Mouse (Mus musculus) liver, embryonic 13.5 days (tissue): ENCODE results near the gene Ccn6. TPM values are rescaled to one million over a fixed set of nuclear protein-coding genes. Genes with fewer than 3 reads are reported as not detected.
"Not testable (repeated sequence)": the region's sequence is repeated elsewhere in the genome, so short reads cannot be mapped to it uniquely, and the experiment has no call there.

Experiments
- ATAC-seq: fragments of 200-750 bp; cut with Nextera tagmentation; 2 replicates; pipeline ENCODE4 v1.8.0; 2017; ENCODE audit warnings: low read depth, mild to moderate bottlenecking, moderate number of reproducible peaks, moderate library complexity
- DNase-seq: peaks from one replicate; pipeline ENCODE4 v3.0.0; 2022
- H3K27ac ChIP-seq: fragments of 300-500 bp; sonication (generic); 2 replicates; pipeline ENCODE4 v1.5.1; 2015; ENCODE audit warnings: moderate library complexity, mild to moderate bottlenecking, inconsistent platforms
- H3K27me3 ChIP-seq: fragments of 300-500 bp; sonication (generic); 2 replicates; pipeline ENCODE4 v1.6.1; 2015; ENCODE audit warnings: mild to moderate bottlenecking, inconsistent platforms
- H3K36me3 ChIP-seq: fragments of 300-500 bp; sonication (generic); 2 replicates; pipeline ENCODE4 v1.6.1; 2015; ENCODE audit warnings: mild to moderate bottlenecking, inconsistent platforms
- H3K4me1 ChIP-seq: fragments of 300-500 bp; sonication (generic); replicated peaks from 2 replicates; pipeline ENCODE4 v1.6.1; 2015; ENCODE audit warnings: inconsistent platforms
- H3K4me2 ChIP-seq: fragments of 300-500 bp; sonication (generic); 2 replicates; pipeline ENCODE4 v1.6.1; 2015; ENCODE audit warnings: inconsistent platforms, mild to moderate bottlenecking, moderate library complexity
- H3K4me3 ChIP-seq: fragments of 300-500 bp; sonication (generic); replicated peaks from 2 replicates; pipeline ENCODE4 v1.5.1; 2015; ENCODE audit warnings: mild to moderate bottlenecking, inconsistent platforms
- H3K9ac ChIP-seq: fragments of 300-500 bp; sonication (generic); 2 replicates; pipeline ENCODE4 v1.6.1; 2015; ENCODE audit warnings: mild to moderate bottlenecking, inconsistent platforms
- H3K9me3 ChIP-seq: fragments of 300-500 bp; sonication (generic); replicated peaks from 2 replicates; pipeline ENCODE4 v1.6.1; 2016; ENCODE audit warnings: inconsistent platforms
- WGBS: fragments of 180-500 bp; shearing (Covaris S2); methylation state at CpG from one replicate; pipeline ENCODE4 v1.1.7; 2015; ENCODE audit not compliant: insufficient replicate concordance; 5-methylcytosine and 5-hydroxymethylcytosine counted together
- polyA plus RNA-seq: library from polyadenylated mRNA; unstranded; fragments of >200 nt; fragmentation: Nextera tagmentation; extraction: Ambion mirVana; gene quantifications from 2 replicates; pipeline ENCODE4 v1.2.1, GENCODE M21; 2015

Gene Ccn6
- 0.13 TPM in 1 of 2 replicates, not detected in the other for polyA plus RNA-seq

DNA sequence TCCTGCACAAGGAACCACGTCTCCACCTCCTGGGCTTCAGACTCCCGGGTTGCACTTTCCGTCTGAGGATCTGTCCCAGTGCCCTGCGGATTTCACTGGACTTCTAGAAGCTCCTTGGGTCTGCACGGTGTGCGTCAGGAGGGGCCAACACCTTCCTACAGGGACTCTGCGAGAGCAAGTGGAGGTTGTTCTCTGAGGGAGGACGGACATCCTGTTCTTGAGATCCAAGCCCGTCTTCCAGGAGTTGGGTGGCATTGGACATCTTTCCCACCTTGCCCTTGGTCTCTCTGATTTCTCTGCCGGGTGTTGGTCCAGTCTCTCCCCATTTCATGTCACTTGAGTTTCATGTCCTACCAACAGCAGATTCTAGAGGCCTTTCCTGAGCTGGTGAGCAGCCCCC lies at the start of gene Ccn6:
Gene Ccn6 (minus strand): TSS at position 101 of the 400 bp plus-strand sequence.
- Histone ChIP-seq H3K9ac (no peak within 1 kb of the TSS), H3K4me2 (peak within 1 kb of the TSS; percentile 40; the same call in 1 of the 2 replicates), H3K36me3 (no peaks in the 10 kb centered on the region), H3K27ac (no peak within 1 kb of the TSS), H3K4me3 (no peak within 1 kb of the TSS), H3K4me1 (no peaks in the 10 kb centered on the region), H3K9me3 (no peaks in the 10 kb centered on the region), H3K27me3 (peaks cover 36% of the 10 kb centered on the region)
- DNase-seq, result no peak
- ATAC-seq, result no peak
- 75% methylated on average over 10 of the region's 10 CpGs for WGBS

- Histone ChIP-seq H3K27me3 (no peaks in the 10 kb centered on the region), H3K4me3 (no peak overlapping the region), H3K9me3 (no peaks in the 10 kb centered on the region), H3K4me2 (no peak overlapping the region), H3K27ac (no peak overlapping the region), H3K36me3 (no peaks in the 10 kb centered on the region), H3K9ac (no peak overlapping the region), H3K4me1 (no peaks in the 10 kb centered on the region)
- DNase-seq, result no peak
- ATAC-seq, result no peak
Measured at GRCm38 (mm10) chr10:39210031-39210430, 46.4 kb upstream of the Ccn6 start.

DNA sequence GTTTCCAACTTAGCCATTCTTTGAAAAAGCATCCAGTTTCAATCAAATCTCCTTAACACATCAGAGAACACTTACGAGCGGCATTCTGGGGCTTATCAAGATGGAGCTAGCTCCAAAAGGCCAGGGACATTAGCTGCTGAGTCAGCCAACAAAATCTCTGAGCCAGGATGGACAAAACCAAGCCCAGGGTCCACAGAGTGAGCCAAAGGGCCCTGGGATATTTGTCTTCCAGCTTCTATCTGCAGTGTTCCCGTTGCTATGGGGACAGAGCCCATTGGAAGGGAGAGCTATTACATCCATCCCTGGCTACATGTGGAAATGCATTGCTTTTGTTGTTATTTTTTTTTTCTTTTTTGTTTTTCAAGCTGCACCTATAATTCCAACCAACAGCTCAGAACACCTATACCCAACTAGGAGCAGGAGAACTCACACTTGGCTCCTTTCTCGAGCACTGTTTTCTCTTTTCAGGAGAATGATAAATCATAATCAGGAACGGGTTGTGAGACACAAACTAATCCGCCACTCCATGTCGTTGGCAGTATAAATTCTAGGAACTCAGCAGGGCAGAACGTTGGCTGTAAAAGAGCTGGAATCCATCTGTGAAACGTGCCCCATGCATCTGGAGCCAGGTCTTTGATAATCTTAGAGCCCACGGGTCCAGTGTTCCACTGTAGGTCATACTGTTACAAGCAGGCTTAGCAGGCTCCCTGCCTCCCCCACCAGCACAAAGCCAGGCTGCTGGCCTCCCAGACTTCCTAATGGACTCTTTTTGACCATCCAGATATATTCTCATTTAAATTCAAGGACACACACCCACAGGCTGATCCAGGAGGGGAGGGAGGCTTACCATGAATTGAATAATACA lies 45.8 kb upstream of the Ccn6 start:
- WGBS, result 60% methylated on average over 10 of the region's 10 CpGs

DNA sequence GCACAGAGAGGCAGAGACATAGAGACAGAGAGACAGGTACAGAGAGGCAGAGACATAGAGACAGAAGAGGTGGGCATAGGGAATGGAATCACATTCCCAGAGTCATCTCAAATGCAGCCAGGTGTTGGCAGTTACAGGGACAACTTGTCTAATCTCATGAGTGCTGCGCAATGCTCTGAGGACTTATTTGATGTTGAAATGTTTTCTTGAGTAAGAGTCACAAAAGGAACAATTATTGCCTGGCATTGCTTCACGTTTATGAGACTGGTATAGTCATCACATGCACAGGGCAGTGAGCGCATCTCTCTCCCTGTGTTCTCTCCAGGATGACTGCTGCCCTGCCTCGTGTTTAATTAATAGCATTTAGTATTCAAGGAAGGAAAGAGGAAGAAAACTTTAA lies 45.1 kb upstream of the Ccn6 start:
- whole genome bisulfite sequencing, result 60% methylated on average over 4 of the region's 4 CpGs
- no peak overlapping the region for H3K9ac ChIP-seq
- no peaks in the 10 kb centered on the region for H3K4me1 ChIP-seq
- H3K27me3 ChIP-seq, result no peaks in the 10 kb centered on the region
- ATAC-seq, result no peak
- no peak overlapping the region for H3K4me3 ChIP-seq
- no peaks in the 10 kb centered on the region for H3K36me3 ChIP-seq
- no peaks in the 10 kb centered on the region for H3K9me3 ChIP-seq
- DNase-seq, result no peak
- H3K4me2 ChIP-seq, result no peak overlapping the region
- H3K27ac ChIP-seq, result no peak overlapping the region

More for the DNA sequence above, 45.8 kb upstream of the Ccn6 start:
- no peaks in the 10 kb centered on the region for H3K4me1 ChIP-seq
- DNase-seq (no peak), ATAC-seq (no peak)
- no peaks in the 10 kb centered on the region for H3K27me3 ChIP-seq
- H3K4me2 ChIP-seq, result no peak overlapping the region
- no peak overlapping the region for H3K4me3 ChIP-seq
- no peak overlapping the region for H3K9ac ChIP-seq
- H3K27ac ChIP-seq, result no peak overlapping the region
- no peaks in the 10 kb centered on the region for H3K9me3 ChIP-seq
- no peaks in the 10 kb centered on the region for H3K36me3 ChIP-seq

- no peak overlapping the region for H3K27ac ChIP-seq
- H3K36me3 ChIP-seq, result no peaks in the 10 kb centered on the region
- no peak for DNase-seq
- no peaks in the 10 kb centered on the region for H3K9me3 ChIP-seq
- H3K4me1 ChIP-seq, result no peaks in the 10 kb centered on the region
- WGBS, result 46% methylated on average over 3 of the region's 3 CpGs
- no peak overlapping the region for H3K4me2 ChIP-seq
- no peaks in the 10 kb centered on the region for H3K27me3 ChIP-seq
- H3K9ac ChIP-seq, result no peak overlapping the region
- no peak overlapping the region for H3K4me3 ChIP-seq
- ATAC-seq, result no peak
Measured at GRCm38 (mm10) chr10:39207310-39207855, 43.8 kb upstream of the Ccn6 start.

- H3K9me3 ChIP-seq, result no peaks in the 10 kb centered on the region
- no peaks in the 10 kb centered on the region for H3K36me3 ChIP-seq
- DNase-seq, result no peak
- no peaks in the 10 kb centered on the region for H3K27me3 ChIP-seq
- WGBS, result 68% methylated on average over 4 of the region's 4 CpGs
- no peak overlapping the region for H3K4me3 ChIP-seq
- no peak overlapping the region for H3K9ac ChIP-seq
- no peaks in the 10 kb centered on the region for H3K4me1 ChIP-seq
- no peak overlapping the region for H3K27ac ChIP-seq
- H3K4me2 ChIP-seq, result no peak overlapping the region
- no peak for ATAC-seq
Measured at GRCm38 (mm10) chr10:39202490-39202889, 38.9 kb upstream of the Ccn6 start.

GRCm38 (mm10) chr10:39198216-39198615 lies 34.6 kb upstream of the Ccn6 start:
- H3K36me3 ChIP-seq, H3K27ac ChIP-seq, ATAC-seq, DNase-seq, H3K9ac ChIP-seq, H3K4me3 ChIP-seq, H3K4me2 ChIP-seq, H3K27me3 ChIP-seq, H3K4me1 ChIP-seq, H3K9me3 ChIP-seq: not testable (repeated sequence)
- WGBS, result 76% methylated on average over 11 of the region's 11 CpGs

DNA sequence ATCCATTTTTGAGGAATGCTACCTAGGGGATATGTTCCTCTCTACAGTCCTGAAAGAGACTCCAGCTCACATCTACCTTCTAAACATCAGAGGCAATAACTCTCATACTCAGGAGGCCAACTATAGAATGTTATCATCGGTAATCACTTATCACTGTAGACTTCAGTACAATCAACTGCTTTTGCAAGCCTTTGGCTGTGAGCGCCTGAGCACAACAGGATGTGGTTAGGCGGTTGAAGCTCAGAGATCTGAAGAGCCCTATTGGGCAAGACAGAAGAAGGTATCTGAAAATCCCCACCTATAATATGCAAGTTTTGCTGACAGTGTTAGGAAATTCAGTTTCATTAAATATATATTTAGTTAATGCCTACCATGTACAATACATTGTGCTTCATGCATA lies 29.1 kb upstream of the Ccn6 start:
- no peaks in the 10 kb centered on the region for H3K9me3 ChIP-seq
- 0 out of 2 replicates have a peak, but pooled peaks cover 3% of the 10 kb centered on the region for H3K4me1 ChIP-seq
- WGBS, result 31% methylated on average over 3 of the region's 3 CpGs
- H3K4me2 ChIP-seq, result no peak overlapping the region
- ATAC-seq (no peak), DNase-seq (no peak)
- no peaks in the 10 kb centered on the region for H3K36me3 ChIP-seq
- H3K9ac ChIP-seq, result no peak overlapping the region
- no peak overlapping the region for H3K4me3 ChIP-seq
- H3K27ac ChIP-seq, result no peak overlapping the region
- no peaks in the 10 kb centered on the region for H3K27me3 ChIP-seq

- Histone ChIP-seq H3K27me3 (no peaks in the 10 kb centered on the region), H3K9me3 (no peaks in the 10 kb centered on the region), H3K36me3 (no peaks in the 10 kb centered on the region), H3K9ac (no peak overlapping the region), H3K4me1 (no peaks in the 10 kb centered on the region), H3K4me2 (no peak overlapping the region), H3K4me3 (no peak overlapping the region), H3K27ac (no peak overlapping the region)
- DNase-seq (no peak), ATAC-seq (no peak)
- 66% methylated on average over 4 of the region's 4 CpGs for WGBS
Measured at GRCm38 (mm10) chr10:39185545-39185906, 21.9 kb upstream of the Ccn6 start.

DNA sequence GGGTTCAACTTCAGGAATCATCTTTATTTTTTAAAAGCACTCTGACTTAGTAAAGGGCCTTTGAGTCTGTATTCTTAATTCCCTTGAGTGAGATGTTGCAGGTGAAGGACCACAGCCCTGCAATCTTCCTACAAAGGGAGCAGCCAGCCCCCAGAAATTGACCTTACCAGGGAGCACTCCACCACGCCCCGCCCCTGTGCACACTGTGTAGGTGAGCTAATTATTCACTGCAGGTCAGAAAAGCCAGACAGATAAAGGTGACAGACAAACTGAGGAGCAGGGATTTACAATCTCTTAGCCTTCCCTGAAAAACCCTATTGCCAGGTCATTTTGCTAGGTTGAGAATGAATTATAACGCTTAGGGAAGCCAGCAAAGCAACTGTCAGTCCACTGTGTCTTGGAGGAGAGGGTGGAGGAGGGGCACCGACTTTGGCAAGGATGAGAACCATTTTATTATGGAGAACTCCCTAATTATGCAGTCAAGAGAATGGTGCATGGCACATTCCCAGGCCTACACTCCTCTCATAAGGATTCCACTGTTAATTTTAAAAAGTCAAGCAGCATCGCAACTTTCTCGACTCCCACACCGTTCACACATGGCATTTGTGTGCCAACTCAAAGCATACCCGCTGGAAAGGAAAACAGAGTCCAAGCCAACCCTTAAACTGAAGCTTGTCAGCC lies 21.4 kb upstream of the Ccn6 start:
- H3K9ac ChIP-seq, result no peak overlapping the region
- H3K4me3 ChIP-seq, result no peak overlapping the region
- WGBS, result 73% methylated on average over 8 of the region's 8 CpGs
- no peak for ATAC-seq
- no peak overlapping the region for H3K4me2 ChIP-seq
- H3K27ac ChIP-seq, result no peak overlapping the region
- no peaks in the 10 kb centered on the region for H3K4me1 ChIP-seq
- no peaks in the 10 kb centered on the region for H3K36me3 ChIP-seq
- no peaks in the 10 kb centered on the region for H3K27me3 ChIP-seq
- no peaks in the 10 kb centered on the region for H3K9me3 ChIP-seq
- no peak for DNase-seq

GRCm38 (mm10) chr10:39176981-39177380 lies 13.4 kb upstream of the Ccn6 start:
- H3K9me3 ChIP-seq, result no peaks in the 10 kb centered on the region
- H3K4me2 ChIP-seq, result no peak overlapping the region
- H3K9ac ChIP-seq, result no peak overlapping the region
- DNase-seq, result no peak
- ATAC-seq, result no peak
- H3K4me3 ChIP-seq, result no peak overlapping the region
- H3K4me1 ChIP-seq, result peaks cover 20% of the 10 kb centered on the region
- no peak overlapping the region for H3K27ac ChIP-seq
- H3K36me3 ChIP-seq, result no peaks in the 10 kb centered on the region
- no peaks in the 10 kb centered on the region for H3K27me3 ChIP-seq
- WGBS, result 48% methylated on average over 5 of the region's 5 CpGs
